Mouse (Mus musculus): Measurements from ENCODE around the gene Tcap. TPM values are rescaled to one million over a fixed set of nuclear protein-coding genes. Genes with fewer than 3 reads are reported as not detected.
A peak's percentile ranks its signal among the peaks of the same experiment; 100 is the strongest.

The Tcap gene
- polyA plus RNA-seq, 1 experiment = 33.0 TPM

DNA sequence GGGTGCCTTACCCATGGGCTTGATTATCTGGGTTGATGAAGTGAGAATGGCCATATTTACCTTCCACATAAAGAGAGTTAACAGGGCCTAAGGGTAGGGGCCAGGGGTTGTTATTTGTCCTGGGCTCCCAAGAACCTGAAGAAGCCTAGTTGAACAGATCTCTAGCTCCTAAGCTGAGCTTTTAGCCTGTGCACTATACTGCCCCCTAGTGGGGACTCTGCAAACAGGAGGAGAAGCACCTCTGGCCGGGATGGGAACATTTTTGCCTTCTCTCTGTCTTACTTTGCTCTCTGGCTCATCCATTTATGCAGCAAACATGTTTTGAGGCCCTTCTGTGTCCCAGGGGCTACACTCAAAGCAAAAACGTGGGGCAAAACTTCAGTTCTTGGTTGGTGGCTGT lies 11.2 kb upstream of the Tcap start:
- no peaks in the 10 kb centered on the region for H3K27me3 ChIP-seq (replicated peaks; ENCODE audit: control insufficient read depth, insufficient read depth, low read length)
- peak; percentile 66 for DNase-seq
- TF ChIP-seq CTCF (conservative IDR thresholded peaks at IDR 0.05; ENCODE audit: insufficient read depth, insufficient read length, low read depth, low read length) = peak; percentile 84
- TF ChIP-seq POLR2A (IDR thresholded peaks at IDR 0.05; ENCODE audit: low read depth, low read length) = no peak
- H3K4me3 ChIP-seq (ENCODE audit: insufficient read depth, low read depth, low read length) = no peak overlapping the region
- peaks cover 1% of the 10 kb centered on the region for H3K4me1 ChIP-seq (ENCODE audit: control insufficient read depth, insufficient read depth, low read length)
- no peaks in the 10 kb centered on the region; the same call in 1 of the 2 replicates for H3K36me3 ChIP-seq (ENCODE audit: control insufficient read depth, insufficient read depth, low read length)
- WGBS = 3% methylated on average over 2 of the region's 2 CpGs
- no peak overlapping the region for H3K27ac ChIP-seq (ENCODE audit: insufficient read depth, low read depth, low read length)

DNA sequence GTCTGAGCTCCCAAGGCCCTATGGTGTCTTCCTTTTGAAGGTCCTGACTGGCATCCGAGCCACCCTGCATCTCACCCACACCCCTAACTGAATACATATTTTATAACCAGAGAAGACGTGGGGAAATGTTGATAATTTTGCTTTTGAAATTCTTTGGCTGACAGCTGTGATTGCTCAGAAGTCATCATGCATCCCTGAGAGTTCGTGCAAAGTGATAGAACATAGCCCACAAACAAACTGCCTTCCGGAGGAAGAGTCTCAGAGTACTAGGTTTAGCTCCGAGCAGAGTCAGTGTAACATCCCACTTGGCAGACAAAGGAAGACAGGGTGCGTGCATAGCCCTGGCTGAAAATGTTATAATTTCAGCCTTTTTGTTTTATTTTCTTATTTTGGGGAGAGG lies 10.4 kb upstream of the Tcap start:
- no peaks in the 10 kb centered on the region for H3K27me3 ChIP-seq (replicated peaks; ENCODE audit: control insufficient read depth, insufficient read depth, low read length)
- H3K36me3 ChIP-seq (ENCODE audit: control insufficient read depth, insufficient read depth, low read length) = no peaks in the 10 kb centered on the region; the same call in 1 of the 2 replicates
- H3K27ac ChIP-seq (ENCODE audit: insufficient read depth, low read depth, low read length) = no peak overlapping the region
- no peak for TF ChIP-seq POLR2A (IDR thresholded peaks at IDR 0.05; ENCODE audit: low read depth, low read length)
- TF ChIP-seq CTCF (conservative IDR thresholded peaks at IDR 0.05; ENCODE audit: insufficient read depth, insufficient read length, low read depth, low read length) = no peak
- WGBS = 86% methylated on average over 6 of the region's 6 CpGs
- H3K4me1 ChIP-seq (ENCODE audit: control insufficient read depth, insufficient read depth, low read length) = no peaks in the 10 kb centered on the region
- DNase-seq = no peak
- H3K4me3 ChIP-seq (ENCODE audit: insufficient read depth, low read depth, low read length) = no peak overlapping the region

DNA sequence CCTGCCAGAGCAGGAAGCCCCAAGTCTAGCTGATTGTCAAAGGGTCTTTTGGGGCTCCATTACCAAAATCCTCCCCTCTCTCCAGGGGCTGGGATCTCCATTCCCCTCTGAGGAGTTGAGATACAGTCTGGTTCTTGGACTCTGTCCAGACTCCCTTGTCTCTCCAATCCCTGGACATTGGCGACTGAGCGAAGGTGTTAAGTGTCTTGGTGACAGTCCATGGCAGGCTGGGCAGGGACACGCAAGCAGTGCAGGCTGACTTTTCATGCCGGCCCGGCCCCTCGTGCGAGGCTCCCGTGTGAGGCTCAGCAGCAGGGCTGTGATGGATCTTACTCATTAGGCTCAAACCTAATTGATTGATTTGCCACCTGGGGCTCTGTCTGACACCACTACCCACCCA lies 9.3 kb upstream of the Tcap start:
- no peak for DNase-seq
- no peaks in the 10 kb centered on the region; the same call in 1 of the 2 replicates for H3K36me3 ChIP-seq (ENCODE audit: control insufficient read depth, insufficient read depth, low read length)
- TF ChIP-seq POLR2A (IDR thresholded peaks at IDR 0.05; ENCODE audit: low read depth, low read length) (no peak), CTCF (conservative IDR thresholded peaks at IDR 0.05; ENCODE audit: insufficient read depth, insufficient read length, low read depth, low read length) (no peak)
- no peak overlapping the region for H3K27ac ChIP-seq (ENCODE audit: insufficient read depth, low read depth, low read length)
- H3K4me1 ChIP-seq (ENCODE audit: control insufficient read depth, insufficient read depth, low read length) = no peaks in the 10 kb centered on the region
- no peaks in the 10 kb centered on the region for H3K27me3 ChIP-seq (replicated peaks; ENCODE audit: control insufficient read depth, insufficient read depth, low read length)
- 82% methylated on average over 8 of the region's 8 CpGs for WGBS
- H3K4me3 ChIP-seq (ENCODE audit: insufficient read depth, low read depth, low read length) = no peak overlapping the region

DNA sequence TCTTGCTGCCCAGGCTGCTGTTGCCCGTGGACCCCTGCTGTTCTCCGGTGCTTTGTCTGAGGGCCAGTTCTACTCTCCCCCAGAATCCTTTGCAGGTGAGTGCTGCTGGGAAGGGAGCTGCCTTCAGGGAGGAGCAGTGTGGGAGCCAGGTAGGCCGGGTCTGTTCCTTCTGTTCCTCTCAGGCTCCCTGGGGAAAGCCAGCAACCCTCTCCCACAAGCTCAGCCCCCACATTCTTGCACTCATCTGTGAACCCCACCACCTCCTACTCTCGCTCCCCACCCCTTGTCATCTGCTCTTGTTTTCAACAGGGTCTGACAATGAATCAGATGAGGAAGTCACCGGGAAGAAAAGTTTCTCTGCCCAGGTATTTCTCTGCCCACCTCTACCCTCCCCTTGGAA lies 6.9 kb upstream of the Tcap start:
- no peak overlapping the region for H3K27ac ChIP-seq (ENCODE audit: insufficient read depth, low read depth, low read length)
- no peak for TF ChIP-seq POLR2A (IDR thresholded peaks at IDR 0.05; ENCODE audit: low read depth, low read length)
- TF ChIP-seq CTCF (conservative IDR thresholded peaks at IDR 0.05; ENCODE audit: insufficient read depth, insufficient read length, low read depth, low read length) = no peak
- 79% methylated on average over 5 of the region's 5 CpGs for WGBS
- H3K36me3 ChIP-seq (ENCODE audit: control insufficient read depth, insufficient read depth, low read length) = no peaks in the 10 kb centered on the region; the same call in 1 of the 2 replicates
- no peak for DNase-seq
- H3K4me1 ChIP-seq (ENCODE audit: control insufficient read depth, insufficient read depth, low read length) = 0 out of 2 replicates have a peak, but pooled peaks cover 5% of the 10 kb centered on the region
- no peaks in the 10 kb centered on the region for H3K27me3 ChIP-seq (replicated peaks; ENCODE audit: control insufficient read depth, insufficient read depth, low read length)
- H3K4me3 ChIP-seq (ENCODE audit: insufficient read depth, low read depth, low read length) = no peak overlapping the region

DNA sequence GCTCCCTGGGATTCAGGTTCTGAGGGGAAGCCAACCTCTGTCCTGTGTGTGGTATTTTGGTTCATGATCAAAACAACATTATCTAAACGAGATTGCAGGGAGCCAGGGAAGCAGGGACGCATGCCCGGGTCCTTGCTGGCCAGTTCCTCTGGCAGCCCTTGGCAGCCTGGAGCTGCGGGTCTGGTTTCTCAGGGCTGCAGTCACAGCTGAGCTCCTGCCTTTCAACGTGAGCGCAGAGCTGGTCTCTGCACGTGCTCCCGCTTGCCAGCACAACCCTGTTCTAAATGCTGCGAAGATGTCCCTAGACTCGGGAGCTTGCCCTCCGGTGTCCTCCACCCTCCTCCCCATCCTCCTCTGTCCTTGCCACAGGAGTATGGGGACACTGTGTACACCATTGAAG lies 5.8 kb upstream of the Tcap start:
- no peak for DNase-seq
- Histone ChIP-seq H3K27ac (ENCODE audit: insufficient read depth, low read depth, low read length) (no peak overlapping the region), H3K4me3 (ENCODE audit: insufficient read depth, low read depth, low read length) (no peak overlapping the region), H3K36me3 (ENCODE audit: control insufficient read depth, insufficient read depth, low read length) (no peaks in the 10 kb centered on the region; the same call in 1 of the 2 replicates), H3K4me1 (ENCODE audit: control insufficient read depth, insufficient read depth, low read length) (0 out of 2 replicates have a peak, but pooled peaks cover 5% of the 10 kb centered on the region), H3K27me3 (replicated peaks; ENCODE audit: control insufficient read depth, insufficient read depth, low read length) (no peaks in the 10 kb centered on the region)
- no peak for TF ChIP-seq POLR2A (IDR thresholded peaks at IDR 0.05; ENCODE audit: low read depth, low read length)
- TF ChIP-seq CTCF (conservative IDR thresholded peaks at IDR 0.05; ENCODE audit: insufficient read depth, insufficient read length, low read depth, low read length) = no peak
- WGBS = 71% methylated on average over 11 of the region's 11 CpGs

DNA sequence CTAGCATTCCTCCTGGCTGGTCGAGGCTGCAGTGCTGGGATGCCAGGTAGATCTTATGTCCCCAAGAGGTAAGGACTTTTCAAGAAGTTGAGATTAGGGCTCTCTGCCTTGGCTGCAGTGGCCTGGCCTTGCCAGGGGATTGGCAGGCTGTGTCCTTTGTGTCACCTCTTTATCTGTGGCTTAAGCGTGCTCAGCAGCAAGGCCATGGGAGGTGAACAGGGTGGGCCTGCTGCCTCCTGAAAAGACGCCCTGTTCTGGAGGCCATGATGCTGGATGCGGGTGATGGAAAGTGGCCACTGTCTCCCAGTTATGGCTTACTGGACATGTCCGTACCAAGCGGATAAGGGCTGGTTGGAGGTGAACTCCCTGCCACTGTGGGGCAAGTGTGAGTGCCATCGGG lies 4.2 kb upstream of the Tcap start:
- TF ChIP-seq POLR2A (IDR thresholded peaks at IDR 0.05; ENCODE audit: low read depth, low read length) (no peak), CTCF (conservative IDR thresholded peaks at IDR 0.05; ENCODE audit: insufficient read depth, insufficient read length, low read depth, low read length) (no peak)
- DNase-seq = no peak
- Histone ChIP-seq H3K4me1 (ENCODE audit: control insufficient read depth, insufficient read depth, low read length) (0 out of 2 replicates have a peak, but pooled peaks cover 5% of the 10 kb centered on the region), H3K4me3 (ENCODE audit: insufficient read depth, low read depth, low read length) (no peak overlapping the region), H3K27ac (ENCODE audit: insufficient read depth, low read depth, low read length) (no peak overlapping the region), H3K36me3 (ENCODE audit: control insufficient read depth, insufficient read depth, low read length) (no peaks in the 10 kb centered on the region; the same call in 1 of the 2 replicates), H3K27me3 (replicated peaks; ENCODE audit: control insufficient read depth, insufficient read depth, low read length) (no peaks in the 10 kb centered on the region)
- WGBS = 79% methylated on average over 7 of the region's 7 CpGs

DNA sequence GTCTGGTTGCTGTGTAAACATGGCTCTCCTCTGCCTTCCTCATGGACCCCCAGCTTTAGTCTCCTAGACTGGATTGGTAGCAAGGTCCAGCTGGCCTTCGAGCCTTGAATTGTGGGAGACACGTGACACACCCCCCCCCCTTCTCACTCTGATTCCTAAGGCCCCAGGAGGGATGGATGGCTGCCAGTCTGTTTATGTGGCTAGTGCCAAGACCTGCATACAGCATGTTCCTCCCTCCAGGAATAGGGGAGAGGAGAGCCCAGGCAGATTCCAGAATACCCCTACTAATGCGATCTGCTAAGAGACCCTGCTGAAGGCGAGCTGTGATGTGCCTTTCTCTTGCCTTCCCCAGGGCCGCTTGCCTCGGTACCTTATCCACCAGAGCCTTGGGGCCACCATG lies 3.5 kb upstream of the Tcap start:
- WGBS = 63% methylated on average over 6 of the region's 6 CpGs
- no peaks in the 10 kb centered on the region for H3K27me3 ChIP-seq (replicated peaks; ENCODE audit: control insufficient read depth, insufficient read depth, low read length)
- no peak overlapping the region for H3K4me3 ChIP-seq (ENCODE audit: insufficient read depth, low read depth, low read length)
- peak overlapping the region; percentile 17 for H3K27ac ChIP-seq (ENCODE audit: insufficient read depth, low read depth, low read length)
- no peaks in the 10 kb centered on the region; the same call in 1 of the 2 replicates for H3K36me3 ChIP-seq (ENCODE audit: control insufficient read depth, insufficient read depth, low read length)
- DNase-seq = peak; percentile 68
- H3K4me1 ChIP-seq (ENCODE audit: control insufficient read depth, insufficient read depth, low read length) = 0 out of 2 replicates have a peak, but pooled peaks cover 5% of the 10 kb centered on the region
- TF ChIP-seq POLR2A (IDR thresholded peaks at IDR 0.05; ENCODE audit: low read depth, low read length) (no peak), CTCF (conservative IDR thresholded peaks at IDR 0.05; ENCODE audit: insufficient read depth, insufficient read length, low read depth, low read length) (no peak)

Data from kidney, adult 2 months (tissue).